Mouse (Mus musculus) bone marrow, adult 2 months (tissue): ENCODE results near the gene Ccdc73.

Source experiments
- CTCF ChIP-seq: fragments of 200-500 bp; IDR thresholded peaks from 2 replicates; pipeline ENCODE4 v1.5.1; 2011; ENCODE audit warnings: low read length, control low read depth; ENCODE audit not compliant: control insufficient read depth, insufficient read depth
- POLR2A ChIP-seq: fragments of 200-500 bp; IDR thresholded peaks from 2 replicates; pipeline ENCODE4 v1.6.1; 2011; ENCODE audit warnings: low read depth, mild to moderate bottlenecking, control low read depth, low read length, borderline replicate concordance; ENCODE audit not compliant: control insufficient read depth

GRCm38 (mm10) chr2:104869101-104869500, 1.5 kb downstream of the Ccdc73 start:
- no peak for TF ChIP-seq CTCF
- no peak for TF ChIP-seq POLR2A
